Mouse (Mus musculus) liver, adult 2 months (tissue): ENCODE results near the gene Slc41a2.

ENCODE experiments used
- CTCF ChIP-seq: fragments of 200-500 bp; IDR thresholded peaks from 2 replicates; pipeline ENCODE4 v1.5.1; 2011; ENCODE audit warnings: low read depth, low read length, control low read depth
- POLR2A ChIP-seq: fragments of 200-500 bp; IDR thresholded peaks from 2 replicates; pipeline ENCODE4 v1.6.1; 2011; ENCODE audit warnings: low read length, control low read depth; ENCODE audit not compliant: insufficient read depth; ENCODE audit errors: extremely low read depth

DNA sequence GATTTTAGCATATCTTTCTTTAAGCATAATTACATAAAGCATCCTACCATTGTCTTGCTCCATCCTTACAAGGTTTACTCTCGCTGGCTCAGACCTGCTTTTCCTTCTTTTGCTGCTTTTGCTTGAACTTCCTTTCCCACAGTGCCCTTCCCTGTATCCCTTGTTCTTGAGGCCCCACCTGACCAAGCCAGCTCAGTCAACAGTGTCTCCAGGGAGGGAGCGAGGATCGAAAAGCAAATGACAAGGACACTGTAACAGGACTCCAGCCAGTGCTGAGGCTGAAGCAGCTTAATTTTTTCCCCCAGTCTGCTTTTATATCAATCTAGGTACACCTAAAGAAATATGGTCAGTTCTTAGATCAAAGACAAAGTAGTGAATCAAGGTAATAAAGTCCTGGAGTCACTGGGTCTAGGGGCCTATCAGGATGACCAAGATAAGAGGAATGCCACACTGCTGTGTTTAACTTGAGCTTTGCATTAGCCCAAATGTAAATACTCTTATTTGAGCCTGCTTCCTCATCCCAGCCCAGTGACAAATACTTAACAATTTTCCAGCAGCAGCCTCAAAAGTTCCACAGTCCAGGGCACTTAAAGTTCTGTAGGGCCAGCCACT lies 36.5 kb upstream of the Slc41a2 start:
- TF ChIP-seq CTCF: no peak
- TF ChIP-seq POLR2A: no peak
